Mouse (Mus musculus) thymus, adult 18-20 months (tissue): ENCODE results near the gene Trim44.

ENCODE experiments used
- DNase-seq, 2 experiments: peaks; one replicate each; pipeline ENCODE4 v3.0.0; 2022; ENCODE audit warnings: mixed read lengths in 2 of 2

Gene Trim44

DNA sequence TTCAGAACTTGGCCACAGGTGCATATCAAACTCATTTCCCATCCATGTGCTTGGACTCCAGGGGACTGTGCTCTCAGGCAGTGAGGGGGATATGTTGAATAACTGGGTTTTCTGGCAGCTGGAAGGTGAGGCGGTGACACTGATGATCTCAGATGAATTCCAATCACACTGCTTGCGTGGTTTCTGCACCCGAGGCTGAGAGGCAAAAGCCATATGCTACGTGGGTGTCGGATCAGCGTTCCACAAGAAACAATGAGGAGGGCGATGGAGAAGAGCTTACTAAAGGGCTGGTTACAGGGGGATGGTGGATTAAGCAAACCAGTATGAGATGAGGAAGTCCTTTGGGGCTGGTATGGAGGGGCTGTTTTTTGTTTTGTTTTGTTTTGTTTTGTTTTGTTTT, 127.8 kb downstream of the Trim44 start:
- DNase-seq: no peak

DNA sequence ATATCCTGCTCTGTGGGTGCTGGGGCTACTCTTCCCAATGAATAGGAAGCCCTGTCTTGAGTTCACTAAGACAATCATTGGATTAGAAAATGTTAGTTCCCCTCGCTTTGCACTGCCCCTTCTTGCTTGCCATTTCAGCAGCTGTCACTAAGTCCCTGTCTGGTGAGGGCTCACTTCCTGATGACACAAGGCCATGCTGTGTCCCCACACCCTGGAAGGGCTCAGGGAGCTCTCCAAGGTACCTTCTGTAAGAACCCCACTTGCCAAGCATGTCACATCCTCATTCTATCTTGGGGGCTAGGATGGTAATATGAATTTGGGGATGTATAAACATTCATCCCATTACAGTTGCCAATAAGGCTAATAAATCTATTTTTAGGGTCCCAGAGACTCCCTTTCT, 129.7 kb downstream of the Trim44 start:
- DNase-seq: no peak

DNA sequence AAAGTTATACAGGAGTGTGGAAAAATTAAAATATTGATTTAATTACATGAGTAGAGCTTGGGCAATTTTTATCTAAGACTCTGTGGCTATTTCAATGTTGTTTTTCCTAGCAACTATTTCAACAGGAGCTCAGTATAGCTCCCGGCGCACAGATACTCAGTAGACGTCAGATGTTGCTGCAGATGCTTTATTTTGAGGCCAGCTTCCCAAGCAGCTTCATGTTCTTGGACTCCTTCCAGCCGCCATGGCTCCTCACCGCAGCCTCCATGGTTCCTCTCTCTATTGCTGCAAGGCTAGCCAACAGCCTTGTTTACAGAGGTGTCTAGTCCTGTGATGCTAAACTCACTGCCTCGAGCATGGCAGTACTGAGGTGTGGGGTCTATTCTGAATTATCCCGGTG, 134.3 kb downstream of the Trim44 start:
- no peak for DNase-seq

DNA sequence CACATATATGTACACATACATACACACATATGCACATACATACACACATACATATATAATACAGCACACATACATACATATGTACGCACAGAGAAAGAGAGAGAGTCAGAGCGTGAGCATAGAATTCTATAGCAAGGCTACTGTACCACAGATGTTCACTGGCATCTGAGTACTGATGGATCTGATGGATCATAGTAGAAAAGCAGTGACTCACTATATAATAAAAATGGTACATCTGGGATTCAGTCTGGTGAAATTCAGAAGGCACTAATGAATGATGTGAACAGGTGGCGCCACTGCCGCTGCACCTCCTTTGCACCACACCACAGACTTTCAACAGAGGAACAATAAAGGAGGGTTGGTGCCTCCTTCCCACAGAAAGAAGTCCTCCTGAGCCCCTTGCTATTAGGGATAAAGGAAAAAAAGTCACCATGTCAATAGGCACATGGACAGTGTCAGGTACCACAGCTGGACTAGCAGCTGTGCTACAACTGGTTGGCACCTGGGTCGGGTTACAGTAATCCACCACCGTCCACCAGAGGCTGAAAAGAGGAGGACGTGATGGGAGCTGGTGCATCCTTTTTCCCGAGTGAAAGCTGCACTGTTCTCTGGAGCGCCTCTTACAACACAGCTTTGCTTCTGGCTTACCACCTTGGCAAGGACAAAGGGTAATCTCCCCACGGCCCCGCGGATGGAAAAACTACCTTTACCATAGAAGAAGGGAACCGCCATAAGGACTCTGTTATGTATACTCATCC, 139.9 kb downstream of the Trim44 start:
- no peak for DNase-seq

DNA sequence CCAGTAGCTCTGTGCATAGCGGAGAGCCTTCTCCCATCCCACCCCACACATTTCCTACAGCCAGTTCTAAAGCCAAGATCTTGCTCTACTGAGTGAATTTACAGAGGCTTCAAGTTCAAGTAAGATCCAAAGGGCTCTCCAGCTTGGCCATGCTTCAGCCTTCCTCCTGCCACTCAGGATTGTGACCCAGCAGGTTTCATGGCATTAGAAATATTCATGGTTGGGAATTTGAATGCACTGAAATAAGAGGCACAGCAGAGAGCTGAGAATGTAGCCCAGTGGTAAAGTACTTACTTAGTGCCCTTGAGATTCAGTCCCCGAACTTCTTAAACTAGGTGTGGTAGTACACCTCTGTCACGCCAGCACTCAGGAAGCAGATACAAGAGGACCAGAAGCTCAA, 140.7 kb downstream of the Trim44 start:
- DNase-seq: no peak

DNA sequence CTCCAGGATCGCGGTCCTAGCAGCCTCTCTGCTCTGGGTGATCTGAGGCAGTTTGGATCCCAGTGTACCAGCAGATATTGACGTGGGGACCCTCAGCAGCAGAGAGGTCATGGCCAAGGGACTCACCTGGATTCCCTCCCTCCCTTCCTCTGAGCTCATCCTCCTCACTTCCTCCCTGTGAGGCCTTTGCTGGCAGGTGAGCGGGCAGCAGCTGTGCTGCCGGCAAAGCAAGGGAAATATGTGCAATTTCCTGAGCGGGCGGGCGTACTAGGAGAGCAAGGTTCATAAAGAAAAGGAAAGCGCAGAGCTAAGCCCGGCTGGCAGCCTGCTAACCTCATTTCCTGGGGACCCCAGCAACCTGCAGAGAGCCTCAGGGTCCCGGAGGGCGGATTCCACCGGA, 148.5 kb downstream of the Trim44 start:
- peak; percentile 81 to 87 for DNase-seq

DNA sequence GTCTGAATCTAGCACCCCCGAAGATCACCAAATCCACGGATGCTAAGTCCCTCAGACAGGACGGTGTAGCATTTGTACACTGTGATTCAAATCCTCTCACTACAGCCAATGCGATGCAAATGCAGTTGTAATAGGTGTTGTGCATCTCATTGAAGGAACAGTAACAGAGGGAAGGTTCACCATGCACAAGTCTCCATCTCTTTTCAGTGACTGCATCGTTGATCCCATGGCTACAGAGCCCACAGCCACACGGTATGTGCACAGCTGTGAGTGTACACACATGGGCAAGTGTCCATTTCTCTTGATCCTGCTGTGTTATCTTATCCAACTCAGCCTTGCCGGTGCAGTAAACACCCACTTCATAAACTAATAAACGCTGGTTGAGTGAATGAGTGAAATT, 148.9 kb downstream of the Trim44 start:
- no peak for DNase-seq

DNA sequence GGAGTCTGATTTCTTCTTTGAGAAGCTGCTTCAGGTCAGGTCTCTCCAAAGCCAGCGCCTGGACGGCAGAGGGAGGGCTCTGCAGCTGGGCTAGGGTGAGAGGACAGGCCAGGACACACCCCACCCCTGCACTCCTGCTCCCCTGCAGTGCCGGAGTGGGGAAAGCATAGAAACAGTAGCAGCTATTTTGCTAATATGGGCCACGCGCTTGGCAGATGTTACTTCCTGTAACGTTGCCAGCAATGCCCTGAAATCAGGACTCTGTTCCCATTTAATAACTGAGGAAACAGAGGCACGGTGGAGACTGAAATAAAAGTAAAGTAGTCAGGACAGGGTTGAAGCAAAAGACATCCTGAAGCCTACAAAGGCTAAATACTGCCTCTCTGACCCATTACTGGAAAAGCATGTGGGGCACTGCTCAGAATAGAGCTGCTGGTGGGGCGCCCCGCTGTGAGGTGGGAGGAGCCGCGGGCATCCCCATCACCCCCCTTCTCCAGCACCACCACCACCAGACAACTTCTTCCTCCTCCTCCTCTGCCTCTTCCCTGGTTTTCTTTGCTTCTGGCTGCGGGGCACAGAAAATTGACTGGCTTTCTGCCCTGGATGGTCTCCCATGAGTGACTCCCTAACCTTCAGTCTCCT, 149.5 kb downstream of the Trim44 start:
- DNase-seq: peak in 1 of 2 experiments; percentile 32

DNA sequence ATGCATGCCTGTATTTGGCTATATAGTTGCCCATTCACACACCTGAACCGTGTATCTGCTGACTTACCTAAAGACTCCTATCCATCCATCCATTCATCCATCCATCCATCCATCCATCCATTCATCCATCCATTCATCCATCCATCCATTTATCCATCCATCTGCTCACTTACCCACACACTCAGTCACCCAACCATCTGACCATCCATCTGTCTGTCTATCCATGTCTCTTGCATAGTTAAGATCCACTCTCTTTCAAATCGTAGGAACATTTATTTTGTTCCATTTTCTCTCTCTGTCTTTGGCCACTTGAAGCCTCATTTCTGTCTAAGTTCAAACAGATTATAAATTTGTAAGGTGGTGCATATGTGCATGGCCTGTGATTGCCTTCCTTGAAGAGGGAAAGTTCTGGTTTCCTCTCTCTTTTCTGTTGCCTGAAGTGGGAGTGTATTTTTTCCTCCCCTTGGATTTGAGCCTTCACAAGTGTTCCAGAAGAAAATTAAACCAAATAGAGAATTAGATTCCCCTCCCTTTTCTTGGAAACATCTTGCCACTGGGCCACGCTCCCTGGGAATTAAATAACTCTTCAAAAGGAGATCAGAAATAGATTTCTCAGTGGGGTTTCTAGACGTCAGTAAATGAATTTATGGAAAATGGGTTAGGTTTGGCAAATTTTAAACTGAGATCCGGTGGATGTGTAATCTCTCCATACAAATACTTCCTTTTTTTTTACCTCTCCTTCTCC, 150.9 kb downstream of the Trim44 start:
- DNase-seq: no peak

DNA sequence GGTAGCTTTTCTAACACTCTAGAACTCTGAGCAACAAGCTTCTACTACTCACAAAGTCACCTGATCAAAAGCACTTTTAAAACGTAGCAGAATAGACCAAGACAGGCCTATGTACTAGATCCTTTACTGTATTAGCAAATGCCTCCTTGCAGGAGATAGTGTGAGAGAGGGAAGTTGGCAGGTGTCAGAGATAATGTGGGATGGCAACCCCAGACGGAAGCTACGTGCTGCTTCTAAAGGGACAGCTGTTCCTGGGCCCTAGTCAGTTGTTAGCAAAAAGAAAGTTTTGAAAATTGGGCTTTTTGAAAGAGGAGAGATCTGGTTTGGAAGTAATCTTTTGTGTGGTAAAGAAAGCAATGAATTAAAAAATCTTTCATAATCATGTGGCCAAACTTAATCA, 151.5 kb downstream of the Trim44 start:
- DNase-seq: no peak

DNA sequence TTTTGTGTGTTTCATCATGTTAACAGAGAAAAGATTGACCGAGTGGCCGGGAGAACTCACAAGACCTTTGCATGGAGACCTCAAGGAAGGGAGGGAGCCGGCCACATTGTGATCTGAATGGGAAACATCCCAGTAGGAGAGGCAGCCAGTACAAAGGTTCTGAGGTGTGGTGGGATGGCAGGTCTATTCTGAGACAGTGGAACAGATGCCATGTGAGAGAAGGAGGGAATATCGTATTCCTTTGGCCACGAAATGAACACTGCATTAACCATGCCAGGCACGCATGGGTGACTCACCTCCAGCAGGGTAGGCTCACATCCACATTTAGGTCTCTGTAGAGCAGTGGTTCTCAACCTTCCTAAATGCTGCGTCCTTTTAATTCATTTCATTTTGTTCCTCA, 154.4 kb downstream of the Trim44 start:
- DNase-seq: no peak

DNA sequence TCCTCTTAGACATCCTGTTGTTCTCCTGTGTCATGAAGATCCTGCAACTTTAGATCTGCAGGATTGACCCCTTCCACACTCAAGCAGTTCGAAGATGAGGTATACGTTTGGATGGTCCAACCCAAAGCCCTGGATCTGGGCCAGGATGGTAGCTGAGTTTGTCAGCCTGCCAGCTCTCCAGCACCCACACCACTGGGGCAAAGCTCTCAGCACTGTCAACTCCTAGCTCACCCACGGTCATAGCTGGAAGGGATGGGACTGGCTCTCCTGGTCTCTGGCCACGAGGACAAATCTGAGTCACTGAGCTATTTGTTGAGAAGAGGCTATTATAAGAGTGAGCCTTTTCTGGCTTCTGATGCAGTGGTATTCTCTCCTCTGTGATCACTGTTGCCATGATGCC, 155.0 kb downstream of the Trim44 start:
- DNase-seq: no peak
